Mouse (Mus musculus) right cerebral cortex, postnatal 4 days (tissue): ENCODE results near the gene Zfp263.

ENCODE experiments used
- DNase-seq: peaks from one replicate; pipeline ENCODE4 v3.0.0-alpha.2; 2022

Zfp263 gene

GRCm38 (mm10) chr16:3743503-3744185 is at the start of gene Zfp263:
TSS of gene Zfp263 (plus strand) at chr16:3744093.
- DNase-seq = peak; percentile 93

- no peak for DNase-seq
These were observed 44.6 kb upstream of the Zfp263 start for GRCm38 (mm10) chr16:3699281-3699680.

- no peak for DNase-seq
These were observed 43.0 kb upstream of the Zfp263 start for GRCm38 (mm10) chr16:3700893-3701292.

- no peak for DNase-seq
These were observed 37.2 kb upstream of the Zfp263 start for GRCm38 (mm10) chr16:3706680-3707079.

- no peak for DNase-seq
These were observed 29.2 kb upstream of the Zfp263 start for GRCm38 (mm10) chr16:3714731-3715130.

- no peak for DNase-seq
These were observed 25.9 kb upstream of the Zfp263 start, which contains the start of gene Mefv for GRCm38 (mm10) chr16:3717980-3718379. TSS of gene Mefv (minus strand) at chr16:3718097.

GRCm38 (mm10) chr16:3723231-3723630 is 20.7 kb upstream of the Zfp263 start:
- no peak for DNase-seq

GRCm38 (mm10) chr16:3727980-3728720 is 15.7 kb upstream of the Zfp263 start:
- DNase-seq = no peak

GRCm38 (mm10) chr16:3732612-3733011 is 11.3 kb upstream of the Zfp263 start:
- no peak for DNase-seq

- no peak for DNase-seq
These were observed 10.6 kb upstream of the Zfp263 start for GRCm38 (mm10) chr16:3733198-3733732.

GRCm38 (mm10) chr16:3742466-3742865 is 1.4 kb upstream of the Zfp263 start:
- no peak for DNase-seq

GRCm38 (mm10) chr16:3744186-3744700 is 350 bp downstream of the Zfp263 start:
- DNase-seq = peak; percentile 36

- no peak for DNase-seq
These were observed 1.8 kb downstream of the Zfp263 start for GRCm38 (mm10) chr16:3745656-3746055.

GRCm38 (mm10) chr16:3748976-3749375 is 5.1 kb downstream of the Zfp263 start:
- DNase-seq = no peak

- DNase-seq = no peak
These were observed 27.7 kb downstream of the Zfp263 start for GRCm38 (mm10) chr16:3771603-3772002.

GRCm38 (mm10) chr16:3776365-3776764 is 32.5 kb downstream of the Zfp263 start:
- no peak for DNase-seq

- DNase-seq = no peak
These were observed 34.1 kb downstream of the Zfp263 start for GRCm38 (mm10) chr16:3777986-3778385.

GRCm38 (mm10) chr16:3781237-3781636 is 37.3 kb downstream of the Zfp263 start:
- DNase-seq = no peak

GRCm38 (mm10) chr16:3788394-3788793 is 44.5 kb downstream of the Zfp263 start:
- DNase-seq = no peak
